Mouse (Mus musculus) hindbrain, embryonic 13.5 days (tissue): ENCODE data around the gene Aurka. TPM values are rescaled to one million over a fixed set of nuclear protein-coding genes. Genes with fewer than 3 reads are reported as not detected.

Source experiments
- ATAC-seq: fragments of 200-750 bp; cut with Nextera tagmentation; 2 replicates; pipeline ENCODE4 v1.8.0; 2017; ENCODE audit warnings: moderate TSS enrichment; ENCODE audit not compliant: low FRiP score
- H3K27ac ChIP-seq: fragments of 300-500 bp; sonication (generic); 2 replicates; pipeline ENCODE4 v1.5.1; 2015; ENCODE audit warnings: inconsistent platforms, mild to moderate bottlenecking, moderate library complexity
- H3K27me3 ChIP-seq: fragments of 300-500 bp; sonication (generic); 2 replicates; pipeline ENCODE4 v1.6.1; 2015; ENCODE audit warnings: mild to moderate bottlenecking, inconsistent platforms
- H3K36me3 ChIP-seq: fragments of 300-500 bp; sonication (generic); 2 replicates; pipeline ENCODE4 v1.6.1; 2015; ENCODE audit warnings: mild to moderate bottlenecking, inconsistent platforms
- H3K4me1 ChIP-seq: fragments of 300-500 bp; sonication (generic); replicated peaks from 2 replicates; pipeline ENCODE4 v1.6.1; 2015; ENCODE audit warnings: inconsistent platforms
- H3K4me2 ChIP-seq: fragments of 300-500 bp; sonication (generic); 2 replicates; pipeline ENCODE4 v1.6.1; 2015; ENCODE audit warnings: inconsistent platforms, mild to moderate bottlenecking, moderate library complexity
- H3K4me3 ChIP-seq: fragments of 300-500 bp; sonication (generic); 2 replicates; pipeline ENCODE4 v1.5.1; 2015; ENCODE audit warnings: mild to moderate bottlenecking, inconsistent platforms
- H3K9ac ChIP-seq: fragments of 300-500 bp; sonication (generic); 2 replicates; pipeline ENCODE4 v1.6.1; 2015; ENCODE audit warnings: mild to moderate bottlenecking, inconsistent platforms
- H3K9me3 ChIP-seq: fragments of 300-500 bp; sonication (generic); 2 replicates; pipeline ENCODE4 v1.6.1; 2016; ENCODE audit warnings: inconsistent platforms
- WGBS: fragments of 180-500 bp; shearing (Covaris S2); methylation state at CpG from one replicate; pipeline ENCODE4 v1.1.7; 2015; 5-methylcytosine and 5-hydroxymethylcytosine counted together
- polyA plus RNA-seq: library from polyadenylated mRNA; unstranded; fragments of >200 nt; fragmentation: Nextera tagmentation; extraction: Ambion mirVana; gene quantifications from 2 replicates; pipeline ENCODE4 v1.2.1, GENCODE M21; 2015

Gene Aurka
- polyA plus RNA-seq, 1 experiment from 2014 or later, result 26.8 TPM

GRCm38 (mm10) chr2:172346034-172346929 lies 24.1 kb downstream of the Aurka start:
- Histone ChIP-seq H3K27ac (peak overlapping the region; percentile 71), H3K36me3 (no peaks in the 10 kb centered on the region), H3K4me1 (peaks cover 48% of the 10 kb centered on the region), H3K9me3 (no peaks in the 10 kb centered on the region), H3K4me2 (peak overlapping the region; percentile 98), H3K27me3 (no peaks in the 10 kb centered on the region), H3K9ac (peak overlapping the region; percentile 83), H3K4me3 (peak overlapping the region; percentile 63)
- WGBS, result 12% methylated on average over 31 of the region's 31 CpGs
- peak; percentile 0; the same call in 1 of the 2 replicates for ATAC-seq

GRCm38 (mm10) chr2:172345258-172345738 lies 25.0 kb downstream of the Aurka start, which contains the start of gene Fam210b:
Fam210b (plus strand) TSS chr2:172345565.
- no peaks in the 10 kb centered on the region for H3K36me3 ChIP-seq
- WGBS, result under 1% methylated on average over 35 of the region's 35 CpGs
- peak; percentile 95 for ATAC-seq
- peak within 1 kb of the TSS; percentile 71 for H3K27ac ChIP-seq
- peak within 1 kb of the TSS; percentile 98 for H3K4me2 ChIP-seq
- peak within 1 kb of the TSS; percentile 63 for H3K4me3 ChIP-seq
- H3K9ac ChIP-seq, result peak within 1 kb of the TSS; percentile 83
- H3K4me1 ChIP-seq, result peaks cover 52% of the 10 kb centered on the region
- no peaks in the 10 kb centered on the region for H3K27me3 ChIP-seq
- H3K9me3 ChIP-seq, result no peaks in the 10 kb centered on the region

- ATAC-seq, result 0 out of 2 replicates have a peak, but pooled peaks have one; percentile 3
- Histone ChIP-seq H3K27ac (peak overlapping the region; percentile 71; the same call in 1 of the 2 replicates), H3K4me3 (peak overlapping the region; percentile 63), H3K9ac (no peak overlapping the region), H3K4me2 (peak overlapping the region; percentile 98), H3K27me3 (no peaks in the 10 kb centered on the region), H3K9me3 (no peaks in the 10 kb centered on the region), H3K4me1 (peaks cover 49% of the 10 kb centered on the region), H3K36me3 (no peaks in the 10 kb centered on the region)
- 38% methylated on average over 5 of the region's 5 CpGs for WGBS
These were observed 25.7 kb downstream of the Aurka start for GRCm38 (mm10) chr2:172344669-172345068.

GRCm38 (mm10) chr2:172343751-172344150 lies 26.6 kb downstream of the Aurka start:
- Histone ChIP-seq H3K36me3 (no peaks in the 10 kb centered on the region), H3K27ac (no peak overlapping the region), H3K4me2 (no peak overlapping the region), H3K9me3 (no peaks in the 10 kb centered on the region), H3K9ac (no peak overlapping the region), H3K4me3 (no peak overlapping the region), H3K27me3 (no peaks in the 10 kb centered on the region), H3K4me1 (peaks cover 40% of the 10 kb centered on the region)
- no peak for ATAC-seq
- WGBS, result 89% methylated on average over 7 of the region's 7 CpGs

GRCm38 (mm10) chr2:172341606-172342005 lies 28.7 kb downstream of the Aurka start:
- Histone ChIP-seq H3K9ac (no peak overlapping the region), H3K4me2 (no peak overlapping the region), H3K4me3 (no peak overlapping the region), H3K9me3 (no peaks in the 10 kb centered on the region), H3K27ac (no peak overlapping the region), H3K36me3 (no peaks in the 10 kb centered on the region), H3K4me1 (peaks cover 29% of the 10 kb centered on the region), H3K27me3 (no peaks in the 10 kb centered on the region)
- no peak for ATAC-seq
- 26% methylated on average over 5 of the region's 5 CpGs for WGBS

GRCm38 (mm10) chr2:172340936-172341335 lies 29.4 kb downstream of the Aurka start:
- WGBS, result 31% methylated on average over 3 of the region's 3 CpGs
- Histone ChIP-seq H3K27me3 (no peaks in the 10 kb centered on the region), H3K4me3 (no peak overlapping the region), H3K9me3 (no peaks in the 10 kb centered on the region), H3K36me3 (no peaks in the 10 kb centered on the region), H3K9ac (no peak overlapping the region), H3K4me1 (peaks cover 25% of the 10 kb centered on the region), H3K27ac (no peak overlapping the region), H3K4me2 (no peak overlapping the region)
- ATAC-seq, result no peak

GRCm38 (mm10) chr2:172338206-172338942 lies 32.0 kb downstream of the Aurka start:
- Histone ChIP-seq H3K27ac (peak overlapping the region; percentile 61), H3K9ac (no peak overlapping the region), H3K4me2 (no peak overlapping the region), H3K4me3 (no peak overlapping the region), H3K36me3 (no peaks in the 10 kb centered on the region), H3K4me1 (peaks cover 19% of the 10 kb centered on the region), H3K9me3 (no peaks in the 10 kb centered on the region), H3K27me3 (0 out of 2 replicates have a peak, but pooled peaks cover 3% of the 10 kb centered on the region)
- WGBS, result 68% methylated on average over 19 of the region's 19 CpGs
- ATAC-seq, result no peak

GRCm38 (mm10) chr2:172329179-172329578 lies 41.2 kb downstream of the Aurka start:
- Histone ChIP-seq H3K9ac (peak overlapping the region; percentile 60; the same call in 1 of the 2 replicates), H3K27me3 (peaks cover 36% of the 10 kb centered on the region), H3K4me1 (peaks cover 8% of the 10 kb centered on the region), H3K9me3 (no peaks in the 10 kb centered on the region), H3K36me3 (no peaks in the 10 kb centered on the region), H3K27ac (no peak overlapping the region), H3K4me2 (peak overlapping the region; percentile 49), H3K4me3 (no peak overlapping the region)
- WGBS, result 10% methylated on average over 13 of the region's 13 CpGs
- 0 out of 2 replicates have a peak, but pooled peaks have one; percentile 78 for ATAC-seq

- 50% methylated on average over 8 of the region's 8 CpGs for WGBS
- no peak for ATAC-seq
- H3K9me3 ChIP-seq, result no peaks in the 10 kb centered on the region
- peaks cover 8% of the 10 kb centered on the region for H3K4me1 ChIP-seq
- H3K9ac ChIP-seq, result no peak overlapping the region
- H3K27me3 ChIP-seq, result peaks cover 33% of the 10 kb centered on the region
- no peaks in the 10 kb centered on the region for H3K36me3 ChIP-seq
- no peak overlapping the region for H3K27ac ChIP-seq
- no peak overlapping the region for H3K4me2 ChIP-seq
- H3K4me3 ChIP-seq, result no peak overlapping the region
These were observed 42.1 kb downstream of the Aurka start for GRCm38 (mm10) chr2:172328248-172328647.

GRCm38 (mm10) chr2:172320878-172321277 lies 49.5 kb downstream of the Aurka start:
- Histone ChIP-seq H3K4me1 (peaks cover 4% of the 10 kb centered on the region; the same call in 1 of the 2 replicates), H3K4me2 (no peak overlapping the region), H3K27me3 (0 out of 2 replicates have a peak, but pooled peaks cover 7% of the 10 kb centered on the region), H3K36me3 (no peaks in the 10 kb centered on the region), H3K27ac (no peak overlapping the region), H3K9ac (no peak overlapping the region), H3K4me3 (no peak overlapping the region), H3K9me3 (no peaks in the 10 kb centered on the region)
- WGBS, result 21% methylated on average over 9 of the region's 9 CpGs
- ATAC-seq, result no peak

GRCm38 (mm10) chr2:172311731-172312130 lies 58.6 kb downstream of the Aurka start:
- H3K27ac ChIP-seq, result no peak overlapping the region
- H3K9me3 ChIP-seq, result no peaks in the 10 kb centered on the region
- H3K36me3 ChIP-seq, result no peaks in the 10 kb centered on the region
- no peaks in the 10 kb centered on the region for H3K4me1 ChIP-seq
- no peak for ATAC-seq
- no peak overlapping the region for H3K4me2 ChIP-seq
- H3K27me3 ChIP-seq, result no peaks in the 10 kb centered on the region
- WGBS, result 87% methylated on average over 9 of the region's 9 CpGs
- H3K9ac ChIP-seq, result no peak overlapping the region
- H3K4me3 ChIP-seq, result no peak overlapping the region

- no peaks in the 10 kb centered on the region for H3K36me3 ChIP-seq
- no peak overlapping the region for H3K4me2 ChIP-seq
- no peaks in the 10 kb centered on the region for H3K27me3 ChIP-seq
- H3K27ac ChIP-seq, result no peak overlapping the region
- 0 out of 2 replicates have a peak, but pooled peaks cover 4% of the 10 kb centered on the region for H3K4me1 ChIP-seq
- WGBS, result 87% methylated on average over 4 of the region's 4 CpGs
- H3K9ac ChIP-seq, result no peak overlapping the region
- H3K4me3 ChIP-seq, result no peak overlapping the region
- H3K9me3 ChIP-seq, result no peaks in the 10 kb centered on the region
- ATAC-seq, result no peak
These were observed 63.8 kb downstream of the Aurka start for GRCm38 (mm10) chr2:172306544-172306943.
